Mouse (Mus musculus) limb, embryonic 11.5 days (tissue): ENCODE data around the gene Dact3. TPM values are rescaled to one million over a fixed set of nuclear protein-coding genes. Genes with fewer than 3 reads are reported as not detected.
A peak's percentile ranks its signal among the peaks of the same experiment; 100 is the strongest.

Source experiments
- ATAC-seq: fragments of 200-750 bp; cut with Nextera tagmentation; 2 replicates; pipeline ENCODE4 v1.8.0; 2017; ENCODE audit warnings: low read depth; ENCODE audit not compliant: insufficient number of reproducible peaks, low FRiP score, low TSS enrichment
- DNase-seq: peaks from one replicate; pipeline ENCODE4 v3.0.0-alpha.2; 2015; ENCODE audit warnings: low spot score
- H3K27ac ChIP-seq: fragments of 300-500 bp; sonication (generic); replicated peaks from 2 replicates; pipeline ENCODE4 v1.5.1; 2014; ENCODE audit warnings: low read depth, mild to moderate bottlenecking, low read length
- H3K27me3 ChIP-seq: fragments of 300-500 bp; sonication (generic); 2 replicates; pipeline ENCODE4 v1.6.1; 2014; ENCODE audit warnings: mild to moderate bottlenecking, low read length, mixed read lengths; ENCODE audit not compliant: control insufficient read depth, insufficient read depth
- H3K36me3 ChIP-seq: fragments of 300-500 bp; sonication (generic); 2 replicates; pipeline ENCODE4 v1.6.1; 2014; ENCODE audit warnings: mild to moderate bottlenecking, low read length, moderate library complexity, mixed read lengths; ENCODE audit not compliant: control insufficient read depth, insufficient read depth
- H3K4me1 ChIP-seq: fragments of 300-500 bp; sonication (generic); 2 replicates; pipeline ENCODE4 v1.6.1; 2014; ENCODE audit warnings: low read length, mixed read lengths; ENCODE audit not compliant: control insufficient read depth, insufficient read depth
- H3K4me2 ChIP-seq: fragments of 300-500 bp; sonication (generic); 2 replicates; pipeline ENCODE4 v1.6.1; 2014; ENCODE audit warnings: low read depth, mild to moderate bottlenecking, moderate library complexity; ENCODE audit not compliant: severe bottlenecking
- H3K4me3 ChIP-seq: fragments of 300-500 bp; sonication (generic); 2 replicates; pipeline ENCODE4 v1.5.1; 2014; ENCODE audit warnings: low read depth, low read length
- H3K9ac ChIP-seq: fragments of 300-500 bp; sonication (generic); 2 replicates; pipeline ENCODE4 v1.6.1; 2014; ENCODE audit warnings: mild to moderate bottlenecking, low read length
- H3K9me3 ChIP-seq: fragments of 300-500 bp; sonication (generic); 2 replicates; pipeline ENCODE4 v1.6.1; 2016; ENCODE audit warnings: low read length; ENCODE audit not compliant: control insufficient read depth
- whole genome bisulfite sequencing: fragments of 180-500 bp; shearing (Covaris S2); extraction: QIAGEN DNeasy Blood & Tissue Kit; methylation state at CpG from one replicate; pipeline ENCODE4 v1.1.7; 2014; 5-methylcytosine and 5-hydroxymethylcytosine counted together
- polyA plus RNA-seq: library from polyadenylated mRNA; unstranded; fragments of >200 nt; fragmentation: Nextera tagmentation; extraction: Ambion mirVana; gene quantifications from 2 replicates; pipeline ENCODE4 v1.2.1, GENCODE M21; 2014

Dact3 gene
- polyA plus RNA-seq, 1 experiment from 2014 or later = 14.6 TPM

GRCm38 (mm10) chr7:16932704-16933577 is 57.8 kb downstream of the Dact3 start:
- Histone ChIP-seq H3K4me3 (no peak overlapping the region), H3K4me1 (no peaks in the 10 kb centered on the region), H3K27me3 (no peaks in the 10 kb centered on the region), H3K27ac (no peak overlapping the region), H3K9me3 (no peaks in the 10 kb centered on the region), H3K9ac (no peak overlapping the region), H3K4me2 (no peak overlapping the region), H3K36me3 (no peaks in the 10 kb centered on the region)
- ATAC-seq (no peak), DNase-seq (peak; percentile 64)
- WGBS = 46% methylated on average over 14 of the region's 14 CpGs

Other genes with a start within 250 kb of the Dact3 start
- not detected in 2 replicates for gene Ceacam15, start 199.6 kb upstream of the Dact3 start, polyA plus RNA-seq
- gene Ceacam9, start 153.4 kb upstream of the Dact3 start, polyA plus RNA-seq = not detected in 2 replicates
- gene Ap2s1, start 136.9 kb upstream of the Dact3 start, polyA plus RNA-seq = 261 and 266 TPM in 2 replicates
- gene Slc1a5, start 94.0 kb upstream of the Dact3 start, polyA plus RNA-seq = 28.5 and 30.9 TPM in 2 replicates
- gene Strn4, start 59.4 kb upstream of the Dact3 start, polyA plus RNA-seq = 125 and 128 TPM in 2 replicates
- gene Fkrp, start 58.6 kb upstream of the Dact3 start, polyA plus RNA-seq = 25.4 and 29.3 TPM in 2 replicates
- 16.6 and 16.8 TPM in 2 replicates for gene Prkd2, start 32.4 kb upstream of the Dact3 start, polyA plus RNA-seq
- 13.9 and 15.9 TPM in 2 replicates for gene Gng8, start 16.5 kb downstream of the Dact3 start, polyA plus RNA-seq
- gene Ptgir, start 31.2 kb downstream of the Dact3 start, polyA plus RNA-seq = 0.24 and 0.44 TPM in 2 replicates
- 176 and 201 TPM in 2 replicates for gene Calm3, start 48.8 kb downstream of the Dact3 start, polyA plus RNA-seq
- gene Pnmal2, start 69.4 kb downstream of the Dact3 start, polyA plus RNA-seq = 4.8 TPM in 2 replicates
- gene Pnmal1, start 84.4 kb downstream of the Dact3 start, polyA plus RNA-seq = 2.0 and 2.1 TPM in 2 replicates
- 0.65 and 0.78 TPM in 2 replicates for gene Gm42372, start 107.8 kb downstream of the Dact3 start, polyA plus RNA-seq
- 26.4 and 33.5 TPM in 2 replicates for gene Ccdc8, start 117.4 kb downstream of the Dact3 start, polyA plus RNA-seq
- 134 and 140 TPM in 2 replicates for gene Ppp5c, start 152.6 kb downstream of the Dact3 start, polyA plus RNA-seq
- gene Hif3a, start 187.1 kb downstream of the Dact3 start, polyA plus RNA-seq = 8.9 and 9.6 TPM in 2 replicates
- 0.12 and 0.24 TPM in 2 replicates for gene Psg16, start 198.7 kb downstream of the Dact3 start, polyA plus RNA-seq